Mouse (Mus musculus) regulatory T cell (primary cell): ENCODE data around the gene Ddx4.

Experiments
- in situ Hi-C: fragments of 300-600 bp; cut with MboI, MseI; formaldehyde crosslinking; loops from one replicate; pipeline ENCODE4 v1.15.1; 2025; ENCODE audit warnings: high pct_unique_total_duplicates

Ddx4 gene

GRCm38 (mm10) chr13:112652205-112652604 is at the start of gene Ddx4:
Gene Ddx4 (minus strand): TSS chr13:112652475.
- in situ Hi-C loops = no loop called here

- in situ Hi-C loops = no loop called here
Observed at GRCm38 (mm10) chr13:112701256-112701655, 49.0 kb upstream of the Ddx4 start.

- in situ Hi-C loops = no loop called here
Observed at GRCm38 (mm10) chr13:112695526-112696240, 43.4 kb upstream of the Ddx4 start.

- in situ Hi-C loops = no loop called here
Observed at GRCm38 (mm10) chr13:112692870-112693553, 40.7 kb upstream of the Ddx4 start.

- in situ Hi-C loops = no loop called here
Observed at GRCm38 (mm10) chr13:112686155-112686554, 33.9 kb upstream of the Ddx4 start.

GRCm38 (mm10) chr13:112683970-112684369 is 31.7 kb upstream of the Ddx4 start:
- in situ Hi-C loops = loop anchor here (5.0 kb wide), 1 partner anchor 363 kb away; the partner anchor contains the start of gene Gpx8

GRCm38 (mm10) chr13:112683312-112683711 is 31.0 kb upstream of the Ddx4 start:
- in situ Hi-C loops = loop anchor here (5.0 kb wide), 1 partner anchor 364 kb away; the partner anchor contains the start of gene Gpx8

- in situ Hi-C loops = loop anchor here (10.0 kb wide), 1 partner anchor 67 kb away; no protein-coding TSS in a partner anchor
Observed at GRCm38 (mm10) chr13:112678154-112678553, 25.9 kb upstream of the Ddx4 start.

- in situ Hi-C loops = loop anchor here (10.0 kb wide), 1 partner anchor 71 kb away; no protein-coding TSS in a partner anchor
Observed at GRCm38 (mm10) chr13:112673899-112674447, 21.7 kb upstream of the Ddx4 start.

GRCm38 (mm10) chr13:112672797-112673196 is 20.5 kb upstream of the Ddx4 start:
- in situ Hi-C loops = loop anchor here (10.0 kb wide), 1 partner anchor 72 kb away; no protein-coding TSS in a partner anchor

- in situ Hi-C loops = loop anchor here (10.0 kb wide), 1 partner anchor 73 kb away; no protein-coding TSS in a partner anchor
Observed at GRCm38 (mm10) chr13:112671708-112672107, 19.4 kb upstream of the Ddx4 start.

- in situ Hi-C loops = no loop called here
Observed at GRCm38 (mm10) chr13:112667215-112667614, 14.9 kb upstream of the Ddx4 start.

- in situ Hi-C loops = no loop called here
Observed at GRCm38 (mm10) chr13:112666433-112667024, 14.3 kb upstream of the Ddx4 start.

- in situ Hi-C loops = loop anchor here (5.0 kb wide), 1 partner anchor 211 kb away; no protein-coding TSS in a partner anchor
Observed at GRCm38 (mm10) chr13:112661687-112662086, 9.4 kb upstream of the Ddx4 start.

- in situ Hi-C loops = loop anchor here (5.0 kb wide), 1 partner anchor 212 kb away; no protein-coding TSS in a partner anchor
Observed at GRCm38 (mm10) chr13:112660574-112661381, 8.5 kb upstream of the Ddx4 start, which contains the start of gene Slc38a9. Gene Slc38a9 (plus strand): TSS chr13:112660751.

- in situ Hi-C loops = loop anchor here (5.0 kb wide), 1 partner anchor 212 kb away; no protein-coding TSS in a partner anchor
Observed at GRCm38 (mm10) chr13:112659986-112660573, 7.8 kb upstream of the Ddx4 start.

GRCm38 (mm10) chr13:112651183-112651582 is 1.1 kb downstream of the Ddx4 start:
- in situ Hi-C loops = no loop called here

GRCm38 (mm10) chr13:112645529-112646186 is 6.6 kb downstream of the Ddx4 start:
- in situ Hi-C loops = no loop called here

GRCm38 (mm10) chr13:112644996-112645395 is 7.3 kb downstream of the Ddx4 start:
- in situ Hi-C loops = no loop called here

- in situ Hi-C loops = no loop called here
Observed at GRCm38 (mm10) chr13:112642897-112643296, 9.4 kb downstream of the Ddx4 start.
